Mouse (Mus musculus) heart, embryonic 10.5 days (tissue): ENCODE data around the gene Gm4553. TPM values are rescaled to one million over a fixed set of nuclear protein-coding genes. Genes with fewer than 3 reads are reported as not detected.

Experiments used
- DNase-seq: peaks from one replicate; pipeline ENCODE4 v3.0.0-alpha.2; 2017; ENCODE audit warnings: low spot score
- H3K27ac ChIP-seq: fragments of 300-500 bp; sonication (generic); 2 replicates; pipeline ENCODE4 v1.5.1; 2016; ENCODE audit warnings: mild to moderate bottlenecking
- H3K27me3 ChIP-seq: fragments of 300-500 bp; sonication (generic); 2 replicates; pipeline ENCODE4 v1.6.1; 2016; ENCODE audit warnings: mild to moderate bottlenecking; ENCODE audit not compliant: poor library complexity, insufficient read depth, severe bottlenecking
- H3K36me3 ChIP-seq: fragments of 300-500 bp; sonication (generic); 2 replicates; pipeline ENCODE4 v1.6.1; 2016; ENCODE audit warnings: mild to moderate bottlenecking, moderate library complexity
- H3K4me1 ChIP-seq: fragments of 300-500 bp; sonication (generic); 2 replicates; pipeline ENCODE4 v1.6.1; 2016; ENCODE audit warnings: mild to moderate bottlenecking
- H3K4me3 ChIP-seq: fragments of 300-500 bp; sonication (generic); 2 replicates; pipeline ENCODE4 v1.5.1; 2016; ENCODE audit warnings: mild to moderate bottlenecking, moderate library complexity
- H3K9me3 ChIP-seq: fragments of 300-500 bp; sonication (generic); 2 replicates; pipeline ENCODE4 v1.6.1; 2016; ENCODE audit warnings: mild to moderate bottlenecking, moderate library complexity
- WGBS: fragments of 180-500 bp; shearing (Covaris S2); methylation state at CpG from one replicate; pipeline ENCODE4 v1.1.7; 2016; 5-methylcytosine and 5-hydroxymethylcytosine counted together
- polyA plus RNA-seq: library from polyadenylated mRNA; unstranded; fragments of >200 nt; fragmentation: Nextera tagmentation; extraction: Ambion mirVana; gene quantifications from 2 replicates; pipeline ENCODE4 v1.2.1, GENCODE M21; 2016

The Gm4553 gene
- polyA plus RNA-seq, 1 experiment from 2014 or later, result not detected

DNA sequence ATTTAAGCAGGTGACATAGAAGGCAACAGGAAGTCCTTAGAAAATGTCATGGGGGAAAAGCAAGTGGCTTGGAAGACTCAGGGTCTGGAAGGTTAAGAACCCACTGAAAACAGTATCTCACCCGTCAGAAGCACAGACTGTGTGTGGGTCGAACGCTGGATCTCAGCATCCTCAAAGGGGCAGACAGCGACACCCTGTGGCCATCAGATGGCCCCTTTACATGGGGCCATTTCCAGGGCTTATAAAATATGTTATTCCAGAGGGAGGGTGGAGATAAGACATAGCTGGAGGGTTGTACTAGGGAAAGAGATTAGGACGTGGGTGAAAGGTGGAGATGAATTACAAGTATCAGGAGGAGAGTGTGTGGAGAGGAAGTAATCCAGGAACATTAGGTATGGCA lies 45.9 kb downstream of the Gm4553 start:
- Histone ChIP-seq H3K27me3 (peaks cover 16% of the 10 kb centered on the region; the same call in 1 of the 2 replicates), H3K36me3 (no peaks in the 10 kb centered on the region), H3K4me1 (no peaks in the 10 kb centered on the region), H3K27ac (no peak overlapping the region), H3K4me3 (no peak overlapping the region), H3K9me3 (no peaks in the 10 kb centered on the region)
- 16% methylated on average over 5 of the region's 5 CpGs for WGBS
- DNase-seq, result no peak

Other genes with a start within 250 kb of the Gm4553 start
- gene Tollip, start 247.2 kb downstream of the Gm4553 start, polyA plus RNA-seq, result 39.6 and 45.1 TPM in 2 replicates
- 0.12 and 0.19 TPM in 2 replicates for gene Brsk2, start 216.0 kb downstream of the Gm4553 start, polyA plus RNA-seq
- gene Mob2, start 104.7 kb downstream of the Gm4553 start, polyA plus RNA-seq, result 52.4 and 54.9 TPM in 2 replicates
- gene Dusp8, start 69.9 kb downstream of the Gm4553 start, polyA plus RNA-seq, result 5.3 and 9.0 TPM in 2 replicates
- not detected in 2 replicates for gene Gm45618, start 45.0 kb downstream of the Gm4553 start, polyA plus RNA-seq
- gene Gm39115, start 29.7 kb downstream of the Gm4553 start, polyA plus RNA-seq, result not detected in 2 replicates
- not detected in 2 replicates for gene Gm45337, start 21.1 kb downstream of the Gm4553 start, polyA plus RNA-seq
- not detected in 2 replicates for gene Gm29735, start 8.6 kb downstream of the Gm4553 start, polyA plus RNA-seq
- gene Krtap5-2, start 10.3 kb upstream of the Gm4553 start, polyA plus RNA-seq, result not detected in 2 replicates
- not detected in 2 replicates for gene Gm10153, start 24.6 kb upstream of the Gm4553 start, polyA plus RNA-seq
- not detected in 2 replicates for gene Krtap5-3, start 35.6 kb upstream of the Gm4553 start, polyA plus RNA-seq
- not detected in 2 replicates for gene Gm7579, start 46.1 kb upstream of the Gm4553 start, polyA plus RNA-seq
- gene Krtap5-5, start 64.2 kb upstream of the Gm4553 start, polyA plus RNA-seq, result not detected in 2 replicates
- gene Gm40460, start 75.3 kb upstream of the Gm4553 start, polyA plus RNA-seq, result not detected in 2 replicates
- gene Gm2431, start 92.6 kb upstream of the Gm4553 start, polyA plus RNA-seq, result not detected in 2 replicates
- gene Gm4559, start 108.6 kb upstream of the Gm4553 start, polyA plus RNA-seq, result not detected in 2 replicates
- not detected in 2 replicates for gene Krtap5-1, start 131.4 kb upstream of the Gm4553 start, polyA plus RNA-seq
- 0.34 TPM in 1 of 2 replicates, not detected in the other for gene Krtap5-4, start 137.8 kb upstream of the Gm4553 start, polyA plus RNA-seq
- gene Ifitm10, start 208.0 kb upstream of the Gm4553 start, polyA plus RNA-seq, result 7.7 and 12.5 TPM in 2 replicates
- gene Gm49369, start 216.9 kb upstream of the Gm4553 start, polyA plus RNA-seq, result 0.55 and 0.92 TPM in 2 replicates
- 293 and 402 TPM in 2 replicates for gene Ctsd, start 222.3 kb upstream of the Gm4553 start, polyA plus RNA-seq